Mouse (Mus musculus) thymus, adult 2 months (tissue): Measurements from ENCODE around the gene Lrrc34.

ENCODE experiments used
- CTCF ChIP-seq: fragments of 200-500 bp; IDR thresholded peaks from 2 replicates; pipeline ENCODE4 v1.5.1; 2012; ENCODE audit warnings: mild to moderate bottlenecking, control low read depth, low read length, moderate library complexity, borderline replicate concordance; ENCODE audit not compliant: control insufficient read depth, poor library complexity, insufficient read depth; ENCODE audit errors: extremely low read depth
- POLR2A ChIP-seq: fragments of 200-500 bp; IDR thresholded peaks from 2 replicates; pipeline ENCODE4 v1.6.1; 2012; ENCODE audit warnings: mild to moderate bottlenecking, low read length, control low read depth, moderate library complexity; ENCODE audit not compliant: control insufficient read depth, poor library complexity, insufficient read depth; ENCODE audit errors: extremely low read depth

DNA sequence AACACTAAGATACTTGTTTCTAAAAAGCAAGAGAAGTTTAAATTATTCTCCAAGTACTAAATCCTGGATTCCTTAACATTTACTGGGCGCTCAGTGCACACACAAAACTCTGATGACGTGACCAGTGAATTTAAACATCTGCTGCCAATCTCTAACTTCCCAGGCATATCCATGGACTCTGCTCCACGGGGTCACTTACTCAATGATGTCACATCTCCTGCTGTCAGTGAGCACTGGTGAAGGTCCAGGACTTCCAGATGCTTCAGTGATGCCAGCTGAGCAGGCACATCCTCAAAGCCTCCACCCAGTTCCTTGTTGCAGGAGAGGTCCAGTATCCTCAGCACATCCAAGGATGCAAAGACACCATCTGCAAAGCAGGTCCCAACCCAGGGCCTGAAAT, 39.5 kb upstream of the Lrrc34 start:
- TF ChIP-seq CTCF (no peak), POLR2A (no peak)
